Mouse (Mus musculus): Measurements from ENCODE around the gene Tex47. TPM values are rescaled to one million over a fixed set of nuclear protein-coding genes. Genes with fewer than 3 reads are reported as not detected.

The Tex47 gene
- polyA plus RNA-seq (2017; shearing (Covaris generic)): not detected

DNA sequence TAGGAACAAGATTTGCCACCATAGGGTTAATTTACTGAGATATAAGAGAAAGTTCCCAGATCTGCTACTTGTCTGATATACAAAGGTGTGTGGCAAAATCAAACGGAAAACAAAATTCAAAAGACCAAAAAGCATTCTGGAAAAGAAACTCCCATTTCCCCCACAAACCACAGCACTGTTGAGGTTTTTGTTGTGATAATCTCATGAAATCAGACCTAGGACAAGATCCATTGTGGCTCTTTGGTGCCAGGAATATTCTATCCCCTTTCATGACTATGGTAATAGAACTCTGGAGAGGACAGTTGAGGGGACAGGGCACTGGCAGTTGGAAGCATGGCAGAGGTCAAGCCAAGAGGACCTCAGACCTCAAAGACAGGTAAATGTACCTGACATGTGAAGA is at the start of gene Tex47:
TSS of gene Tex47 (plus strand) at position 301 of the 400 bp plus-strand sequence.

DNA sequence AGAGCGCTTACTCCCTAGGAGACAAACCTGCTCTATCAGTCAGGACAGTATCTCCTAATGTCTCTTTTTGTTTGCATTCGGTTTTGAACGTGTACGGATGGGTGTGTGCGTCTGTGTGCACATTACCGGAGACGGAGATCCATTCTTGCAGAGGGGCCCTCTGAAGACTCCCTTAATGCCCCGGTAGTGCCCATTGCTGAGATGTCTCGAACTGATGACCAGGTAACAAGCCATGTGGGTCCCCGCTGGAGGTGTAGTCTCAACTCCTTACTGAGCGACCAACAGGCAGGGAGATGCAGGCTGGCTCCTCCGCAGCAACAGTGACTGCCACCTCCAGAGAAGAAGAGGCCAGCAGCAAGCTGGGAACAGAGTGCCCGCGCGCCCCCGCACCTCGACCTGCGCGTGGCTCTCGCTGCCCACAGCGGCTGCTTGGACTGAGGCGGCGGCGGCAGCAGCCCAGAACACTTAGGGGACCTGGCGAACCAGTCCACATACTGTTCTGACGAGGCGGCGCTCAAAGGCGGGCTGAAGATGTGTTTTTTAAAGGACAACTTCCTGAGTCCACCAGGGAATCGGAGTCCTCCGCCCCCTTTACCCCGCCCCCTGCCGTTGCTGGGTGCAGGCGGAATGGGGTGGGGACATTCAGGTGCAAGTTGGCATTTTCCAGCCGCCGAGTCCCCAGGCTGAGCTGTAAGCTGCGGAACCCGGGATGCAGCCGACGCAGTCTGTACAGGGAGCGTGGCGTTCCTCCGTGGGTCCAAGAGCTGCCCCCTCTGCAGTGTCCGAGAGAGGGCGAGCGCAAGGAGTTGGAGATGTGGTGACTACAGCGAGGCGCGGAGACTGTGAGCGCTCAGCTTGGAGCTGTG is 40.5 kb downstream of the Tex47 start, which contains the start of gene Zfp804b:
TSS of gene Zfp804b (minus strand) at position 612 of the 866 bp plus-strand sequence.

Other genes with a start within 250 kb of the Tex47 start
- 0.05 TPM for gene Zfp804b, start 40.6 kb downstream of the Tex47 start, polyA plus RNA-seq (2017; shearing (Covaris generic))